Mouse (Mus musculus) heart, adult 2 months (tissue): ENCODE data around the gene Bean1.

Experiments used
- CTCF ChIP-seq: fragments of 200-600 bp; IDR thresholded peaks from 2 replicates; pipeline ENCODE4 v1.8.1; 2022; ENCODE audit warnings: antibody characterized with exemption, mild to moderate bottlenecking, moderate library complexity
- EP300 ChIP-seq: fragments of 200-500 bp; IDR thresholded peaks from 2 replicates; pipeline ENCODE4 v1.6.1; 2011; ENCODE audit warnings: low read depth, low read length, control low read depth; ENCODE audit not compliant: insufficient read depth
- POLR2A ChIP-seq: fragments of 200-500 bp; IDR thresholded peaks from 2 replicates; pipeline ENCODE4 v1.6.1; 2011; ENCODE audit warnings: mild to moderate bottlenecking, low read depth, low read length, control low read depth; ENCODE audit not compliant: insufficient read depth

DNA sequence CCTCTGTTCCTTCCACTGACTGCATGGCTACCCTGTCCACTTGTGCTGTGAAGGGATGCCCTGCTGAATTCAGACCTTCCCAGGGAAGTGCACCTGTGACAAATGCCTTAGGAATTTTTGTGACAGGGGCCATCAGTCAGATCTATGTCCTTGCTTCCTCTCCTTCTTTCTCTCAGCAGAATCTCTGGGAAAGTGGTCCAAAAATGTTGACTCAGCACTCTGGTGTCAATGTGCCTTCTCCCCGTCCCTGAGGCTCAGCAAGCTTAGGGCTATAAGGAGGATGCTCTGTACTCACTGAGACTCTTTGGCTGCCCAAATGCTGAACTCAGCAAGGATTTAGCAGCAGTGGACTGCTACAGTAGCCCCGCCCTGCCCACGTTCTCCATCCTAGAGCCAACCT, 31.4 kb downstream of the Bean1 start:
- TF ChIP-seq CTCF: no peak
- no peak for TF ChIP-seq EP300
- TF ChIP-seq POLR2A: no peak
